Mouse (Mus musculus) adrenal gland, adult 2 months (tissue): ENCODE measurements around the gene Lpcat2. TPM values are rescaled to one million over a fixed set of nuclear protein-coding genes. Genes with fewer than 3 reads are reported as not detected.
"Not testable (repeated sequence)": the region's sequence is repeated elsewhere in the genome, so short reads cannot be mapped to it uniquely, and the experiment has no call there.

ENCODE experiments used
- DNase-seq: peaks from one replicate; pipeline ENCODE4 v3.0.0; 2021
- polyA plus RNA-seq: library from polyadenylated mRNA; depleted of rRNA; stranded (reverse); fragments of >200 nt; gene quantifications from 2 replicates; pipeline ENCODE4 v1.2.3, GENCODE M21; 2012
- total RNA-seq, 2 experiments: library from RNA; stranded (reverse); gene quantifications; 2 replicates each; pipeline ENCODE4 v1.2.3; 2021

The Lpcat2 gene
- total and polyA plus RNA-seq, 3 experiments: 1.9 to 15.5 (median 3.1) TPM

GRCm38 (mm10) chr8:92853188-92853983 lies 1.8 kb upstream of the Lpcat2 start:
- DNase-seq: no peak

- DNase-seq: no peak
Measured at GRCm38 (mm10) chr8:92854673-92855072, 466 bp upstream of the Lpcat2 start.

GRCm38 (mm10) chr8:92856273-92856986 lies 1.3 kb downstream of the Lpcat2 start:
- DNase-seq: no peak

GRCm38 (mm10) chr8:92858475-92859182 lies 3.5 kb downstream of the Lpcat2 start:
- no peak for DNase-seq

GRCm38 (mm10) chr8:92861977-92862376 lies 6.8 kb downstream of the Lpcat2 start:
- no peak for DNase-seq

- DNase-seq: no peak
Measured at GRCm38 (mm10) chr8:92870281-92870680, 15.1 kb downstream of the Lpcat2 start.

- DNase-seq: no peak
Measured at GRCm38 (mm10) chr8:92872063-92872759, 17.1 kb downstream of the Lpcat2 start.

GRCm38 (mm10) chr8:92875795-92876194 lies 20.7 kb downstream of the Lpcat2 start:
- DNase-seq: no peak

- DNase-seq: no peak
Measured at GRCm38 (mm10) chr8:92881247-92881646, 26.1 kb downstream of the Lpcat2 start.

- no peak for DNase-seq
Measured at GRCm38 (mm10) chr8:92883771-92884170, 28.6 kb downstream of the Lpcat2 start.

- not testable (repeated sequence) for DNase-seq
Measured at GRCm38 (mm10) chr8:92892216-92892615, 37.1 kb downstream of the Lpcat2 start.

- DNase-seq: no peak
Measured at GRCm38 (mm10) chr8:92893870-92894269, 38.7 kb downstream of the Lpcat2 start.

GRCm38 (mm10) chr8:92895053-92895452 lies 39.9 kb downstream of the Lpcat2 start:
- no peak for DNase-seq

- no peak for DNase-seq
Measured at GRCm38 (mm10) chr8:92896056-92896455, 40.9 kb downstream of the Lpcat2 start.

- no peak for DNase-seq
Measured at GRCm38 (mm10) chr8:92896611-92897010, 41.5 kb downstream of the Lpcat2 start.

GRCm38 (mm10) chr8:92897794-92898193 lies 42.7 kb downstream of the Lpcat2 start:
- DNase-seq: no peak

- no peak for DNase-seq
Measured at GRCm38 (mm10) chr8:92899590-92899989, 44.5 kb downstream of the Lpcat2 start.

- DNase-seq: no peak
Measured at GRCm38 (mm10) chr8:92901107-92901506, 46.0 kb downstream of the Lpcat2 start, which contains the start of gene Capns2. TSS of gene Capns2 (plus strand) at chr8:92901407.

GRCm38 (mm10) chr8:92902981-92903380 lies 47.8 kb downstream of the Lpcat2 start:
- DNase-seq: no peak

- DNase-seq: no peak
Measured at GRCm38 (mm10) chr8:92903488-92904135, 48.5 kb downstream of the Lpcat2 start.

- DNase-seq: no peak
Measured at GRCm38 (mm10) chr8:92906553-92906952, 51.4 kb downstream of the Lpcat2 start.
